Mouse (Mus musculus) retina, postnatal 1 day (tissue): ENCODE measurements around the gene Ociad1.

Experiments used
- DNase-seq: peaks from one replicate; pipeline ENCODE4 v3.0.0-alpha.2; 2012

The Ociad1 gene

DNA sequence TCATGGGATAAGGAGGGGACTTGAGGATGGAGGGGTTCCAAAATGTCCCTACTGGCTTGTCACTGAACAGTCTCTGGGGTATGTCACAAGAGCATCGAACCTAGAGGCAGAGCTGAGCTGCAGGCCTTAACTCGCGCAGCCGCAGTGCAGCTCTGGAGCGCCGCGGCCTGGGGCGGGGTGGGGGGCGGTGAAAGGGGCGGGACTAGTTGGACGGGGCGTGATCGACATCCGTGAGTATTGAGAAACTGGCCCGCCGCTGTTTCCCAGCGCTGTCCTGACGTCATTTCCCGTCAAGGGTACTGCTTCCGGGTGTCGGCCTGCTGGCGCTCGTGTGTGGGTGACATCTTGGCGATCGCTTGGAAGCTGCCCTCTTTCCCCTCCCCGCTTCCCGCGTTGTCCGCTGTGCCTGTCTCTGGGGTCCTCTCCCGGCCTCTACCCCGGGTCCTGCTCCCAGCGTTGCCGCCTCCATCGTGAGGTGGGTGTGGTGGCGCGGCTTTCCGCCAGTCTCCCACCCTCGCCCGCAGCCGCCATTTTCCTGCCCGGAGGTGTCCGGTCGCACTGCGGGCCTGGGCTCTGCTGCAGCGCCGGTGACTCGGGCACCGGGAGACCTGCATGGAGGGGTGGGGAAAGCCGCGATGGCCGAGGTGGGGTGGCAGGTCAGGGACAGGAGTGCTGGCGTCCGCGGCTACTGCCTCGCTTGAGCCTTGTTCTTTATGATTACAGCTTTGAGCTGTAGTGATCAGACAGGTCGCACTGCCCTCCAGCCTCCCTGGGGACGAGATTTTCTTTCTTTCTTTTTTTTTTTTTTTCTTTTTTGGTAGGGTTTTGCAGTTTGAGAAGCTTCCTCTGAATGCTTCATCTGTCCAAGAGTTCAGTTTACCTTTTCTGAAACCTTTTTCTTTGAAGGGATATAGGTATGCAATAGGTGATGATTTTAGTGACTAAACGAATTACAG lies at the start of gene Ociad1:
Gene Ociad1 (plus strand): TSS at position 283 of the 956 bp plus-strand sequence.
- peak; percentile 99 for DNase-seq

DNA sequence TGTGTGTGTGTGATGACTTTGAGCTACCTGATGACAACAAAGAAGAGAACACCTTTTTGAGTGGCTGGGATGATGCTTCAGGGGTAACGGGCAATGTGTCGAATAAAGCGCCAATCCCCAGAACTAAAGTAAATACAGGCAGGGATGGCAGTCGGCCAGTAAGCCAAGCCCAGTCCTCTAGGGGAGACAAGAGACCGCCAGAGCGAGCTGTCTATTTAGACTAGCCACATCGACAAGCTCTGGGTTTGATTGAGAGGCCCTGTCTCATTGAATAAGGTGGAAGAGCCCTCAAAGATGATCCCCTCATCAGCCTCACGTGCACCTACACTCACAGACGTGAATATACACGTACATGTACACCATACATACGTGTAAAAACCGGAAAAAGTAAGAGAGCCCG lies 48.2 kb upstream of the Ociad1 start:
- no peak for DNase-seq

DNA sequence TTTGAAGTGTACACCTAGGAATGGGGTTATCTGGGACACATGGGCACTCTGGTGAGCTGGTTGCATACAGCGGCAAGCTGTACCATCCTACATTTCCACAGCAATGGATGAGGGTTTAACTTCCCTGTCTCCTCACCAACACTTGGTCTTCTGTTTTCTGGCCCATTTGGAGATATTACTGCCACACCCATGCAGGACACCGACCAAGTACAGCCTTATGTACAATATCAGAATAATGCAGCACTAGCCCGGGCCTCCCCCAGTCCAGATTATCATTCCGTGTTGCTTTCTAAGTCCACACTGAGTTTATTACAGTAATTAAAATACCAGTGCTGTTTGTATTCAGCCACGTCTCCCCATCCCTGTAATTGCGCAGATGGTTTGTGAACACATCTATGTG lies 46.2 kb upstream of the Ociad1 start:
- no peak for DNase-seq

DNA sequence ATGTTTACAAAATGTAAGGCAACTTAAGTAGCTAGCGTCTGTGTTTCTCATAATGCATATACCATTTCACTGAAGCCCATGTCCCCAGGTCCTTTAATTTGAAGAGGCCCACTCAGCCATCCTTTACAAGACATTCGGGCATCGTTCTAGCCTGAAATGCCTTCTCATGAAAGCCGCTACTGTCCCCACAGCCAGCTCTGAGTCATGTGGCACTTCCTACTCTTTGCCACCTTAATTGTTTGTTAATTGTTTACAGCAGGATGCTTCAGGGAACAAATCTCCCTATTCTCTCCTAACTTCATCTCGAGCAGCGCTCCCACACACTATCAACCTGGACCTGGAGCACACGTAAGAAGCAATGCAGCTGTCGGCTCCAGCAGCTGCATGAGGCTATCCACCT lies 44.4 kb upstream of the Ociad1 start:
- DNase-seq: peak; percentile 49

DNA sequence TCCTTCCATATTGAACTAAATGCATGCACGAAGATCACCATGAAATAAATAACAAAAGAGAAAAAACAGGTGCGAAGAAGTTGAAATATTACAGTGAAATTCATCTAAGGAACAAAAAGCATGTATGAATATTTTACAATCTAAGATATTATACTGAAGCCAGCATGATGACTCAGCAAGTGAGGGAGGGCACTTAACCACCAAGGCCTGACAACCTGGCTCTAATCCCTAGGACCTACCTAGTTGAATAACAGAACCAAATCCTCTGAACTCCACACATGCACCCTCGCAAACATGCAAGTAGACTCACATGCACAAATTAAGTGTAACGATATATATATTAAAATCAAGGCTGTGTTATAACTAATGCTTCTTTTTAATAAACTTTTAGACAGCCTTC lies 43.2 kb upstream of the Ociad1 start:
- DNase-seq: no peak

DNA sequence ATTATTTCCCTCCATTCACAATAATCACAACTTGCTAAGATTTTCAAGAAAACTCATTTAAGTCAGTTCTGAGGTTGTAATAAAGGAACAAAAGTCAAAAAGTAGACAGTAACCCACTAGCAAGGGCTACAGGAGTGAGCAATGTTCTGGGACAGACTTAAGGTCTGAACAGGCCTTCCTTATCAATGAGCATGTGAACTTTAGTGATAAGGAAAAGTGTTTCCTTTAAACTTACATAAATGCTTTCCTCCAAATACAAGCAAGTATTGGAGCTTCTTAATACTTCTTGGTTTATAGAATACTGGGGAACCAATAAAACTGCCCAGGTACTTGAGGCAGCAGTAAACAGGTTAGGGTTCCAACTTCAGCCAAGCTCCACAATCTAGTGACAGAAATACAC lies 39.8 kb upstream of the Ociad1 start:
- no peak for DNase-seq

DNA sequence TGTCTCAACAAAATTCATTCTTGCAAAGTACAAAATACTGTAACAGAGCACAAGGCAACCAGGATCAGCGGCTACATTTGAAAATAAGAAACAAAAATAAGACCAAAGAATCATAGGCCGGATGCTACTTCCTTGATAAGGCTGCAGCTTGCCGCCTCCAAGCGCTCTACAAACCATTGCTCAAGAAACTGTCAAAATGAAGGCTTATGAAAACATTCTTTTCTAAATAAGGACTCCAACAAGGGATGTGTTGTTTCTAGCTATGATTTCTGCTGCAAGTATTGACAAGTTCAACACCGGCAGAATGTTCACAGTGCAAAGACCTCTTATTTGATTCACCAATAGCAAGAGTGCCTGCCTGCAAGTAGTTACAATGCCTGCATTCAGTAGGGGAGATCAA lies 37.9 kb upstream of the Ociad1 start:
- no peak for DNase-seq

DNA sequence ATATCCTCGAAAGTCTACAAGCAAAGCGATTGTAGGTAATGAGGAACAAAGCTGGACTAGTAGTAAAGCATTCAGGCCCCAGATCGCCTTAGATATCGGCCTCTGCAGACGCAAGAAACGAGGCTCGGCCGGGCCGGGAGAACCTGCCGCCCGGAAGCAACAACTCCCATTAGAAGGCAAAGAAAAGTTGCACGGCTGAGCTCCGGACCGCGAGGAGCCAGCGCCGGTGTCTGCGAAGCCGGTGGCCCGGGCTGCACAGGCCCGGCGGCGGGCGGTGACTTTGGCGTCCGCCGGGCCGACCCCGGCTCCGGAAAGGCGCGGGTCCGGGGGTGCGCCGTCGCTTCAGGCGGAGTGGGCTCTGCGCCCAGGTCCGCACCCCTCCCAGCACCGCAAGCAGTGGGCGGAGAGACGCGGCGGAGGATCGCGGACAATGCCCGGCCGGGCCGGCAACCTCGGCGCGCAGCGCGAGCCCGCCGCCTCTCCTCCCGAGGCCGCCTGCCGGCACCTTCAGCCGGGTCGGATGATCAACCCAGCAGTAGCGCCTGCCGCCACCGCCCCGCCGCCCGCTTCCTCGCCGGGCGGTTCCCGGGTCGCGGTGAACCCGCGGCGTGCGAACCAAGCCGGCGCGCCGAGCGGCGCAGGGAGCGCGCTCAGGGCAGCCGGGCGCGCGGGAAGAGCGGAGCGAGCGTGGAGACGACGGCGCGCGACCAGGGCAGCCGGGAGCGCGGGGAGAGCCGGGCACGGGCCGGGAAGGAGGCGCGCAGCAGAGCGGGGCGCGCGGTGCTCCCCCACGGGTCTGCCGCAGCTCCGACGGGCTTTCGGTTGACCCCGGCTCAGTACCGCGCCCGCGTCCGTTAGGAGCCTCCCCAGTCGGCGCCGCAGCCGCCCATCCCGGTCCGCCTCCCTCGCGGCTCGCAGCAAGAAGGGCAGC lies 37.0 kb upstream of the Ociad1 start:
- DNase-seq: peak; percentile 75

DNA sequence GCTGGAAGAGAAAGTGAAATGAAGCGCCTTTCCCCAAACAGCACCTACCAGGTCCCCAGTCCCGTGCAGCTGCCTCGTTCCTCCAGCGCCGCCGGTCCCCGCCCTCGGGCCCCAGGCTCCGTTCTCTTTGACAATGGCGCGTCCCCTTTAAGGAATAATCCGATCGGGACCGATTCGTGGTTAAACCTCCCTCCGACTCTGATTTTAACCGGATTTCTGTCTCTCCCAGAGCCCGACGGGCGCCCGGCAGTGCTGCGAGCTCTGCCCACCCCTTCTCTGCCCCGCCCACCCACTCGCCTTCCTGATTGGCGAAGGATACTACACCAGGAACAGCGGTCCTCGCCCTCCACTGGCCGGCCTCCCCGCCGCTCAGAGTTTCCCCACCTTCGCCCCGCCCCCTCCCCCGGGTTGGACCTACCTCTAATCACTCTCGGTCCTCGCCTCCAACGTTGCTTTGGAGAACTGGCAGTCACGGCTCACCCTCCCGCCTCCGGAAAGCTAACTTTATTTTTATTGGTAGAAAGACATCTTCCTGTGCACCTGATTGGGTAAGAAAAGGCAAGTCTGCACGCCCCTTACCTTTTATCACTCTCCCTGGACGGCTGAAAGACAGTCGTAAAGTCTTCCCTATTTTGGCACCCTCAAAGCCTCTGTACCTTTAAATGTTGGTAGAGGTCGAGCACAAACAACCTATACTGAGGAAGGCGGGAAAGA lies 36.1 kb upstream of the Ociad1 start, which contains the start of gene Fryl:
Gene Fryl (minus strand): TSS at position 268 of the 714 bp plus-strand sequence.
- DNase-seq: peak; percentile 99

DNA sequence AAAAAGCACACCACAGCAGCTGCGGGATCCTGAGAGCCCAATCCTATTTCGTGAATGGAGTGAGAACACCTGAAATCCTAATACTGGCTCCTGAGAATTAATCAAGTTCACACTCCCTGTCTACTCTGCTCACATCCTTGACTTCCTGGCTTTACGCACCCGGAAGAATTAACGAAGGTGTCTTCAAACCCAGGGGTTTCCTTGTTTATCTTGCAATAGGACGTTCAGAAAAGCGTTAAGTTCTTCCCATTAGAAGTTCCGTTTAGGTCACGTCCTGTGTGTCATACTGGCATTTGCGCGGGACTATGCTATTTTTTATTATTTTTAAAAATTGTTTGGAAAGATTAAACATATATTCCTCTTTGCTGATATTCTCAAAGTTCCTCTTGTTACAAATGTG lies 35.5 kb upstream of the Ociad1 start:
- no peak for DNase-seq

DNA sequence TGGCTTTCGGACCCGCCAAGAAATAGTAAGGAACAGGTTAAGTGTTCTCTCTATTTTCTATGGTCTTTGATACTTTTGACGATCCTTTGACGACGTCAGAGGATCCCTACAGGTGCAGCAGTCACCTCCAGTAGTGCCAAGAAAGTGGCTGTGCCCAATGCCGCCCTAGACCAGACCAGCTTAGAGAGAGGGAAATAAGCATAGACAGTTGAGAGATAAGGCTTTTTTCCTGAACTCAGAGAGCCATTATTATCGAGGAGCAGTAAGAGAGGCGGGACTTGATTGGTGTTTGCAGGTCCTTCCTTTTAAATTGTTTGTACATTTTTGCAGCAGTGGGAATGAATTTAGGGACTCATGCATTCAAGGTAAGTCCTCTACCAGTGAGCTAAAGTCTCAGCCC lies 34.9 kb upstream of the Ociad1 start:
- no peak for DNase-seq

DNA sequence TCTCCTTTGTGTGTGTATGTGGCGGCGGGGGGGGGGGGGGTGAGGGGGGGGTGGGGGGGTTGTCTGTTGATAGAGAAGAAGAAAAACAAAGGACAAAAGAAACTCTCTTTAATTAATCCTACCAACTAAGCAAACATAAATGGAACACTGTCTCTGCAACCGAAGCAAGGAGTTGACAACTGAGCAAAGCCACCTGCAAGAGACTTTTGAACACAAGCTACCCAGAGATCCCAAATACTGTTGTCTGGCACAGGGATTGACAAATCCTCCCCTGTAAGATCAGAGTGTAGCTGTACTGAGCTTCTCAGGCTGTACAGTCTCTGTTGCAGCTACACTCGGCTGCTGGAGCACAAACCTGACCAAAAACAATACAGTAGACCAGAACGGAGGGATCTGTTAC lies 28.5 kb upstream of the Ociad1 start:
- DNase-seq: peak; percentile 86

DNA sequence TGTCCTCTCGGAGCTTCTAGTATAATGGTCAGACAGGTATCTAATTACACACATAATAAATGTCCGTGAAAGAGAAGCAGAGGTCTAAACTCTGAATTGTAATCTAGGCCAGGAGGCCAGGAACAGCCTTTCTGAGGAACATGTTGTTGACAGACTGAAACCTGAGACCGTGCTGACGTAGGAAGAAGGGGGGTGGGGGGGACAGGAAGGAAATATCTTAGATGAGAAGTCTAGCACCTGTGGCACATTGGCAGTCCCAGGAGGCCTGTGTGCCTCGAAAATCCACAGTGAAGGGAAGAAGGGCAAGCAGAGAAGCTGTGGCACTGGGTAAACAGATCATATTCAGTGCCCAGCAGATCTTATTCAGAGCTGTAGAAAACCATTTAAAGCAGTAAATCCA lies 27.1 kb upstream of the Ociad1 start:
- no peak for DNase-seq

DNA sequence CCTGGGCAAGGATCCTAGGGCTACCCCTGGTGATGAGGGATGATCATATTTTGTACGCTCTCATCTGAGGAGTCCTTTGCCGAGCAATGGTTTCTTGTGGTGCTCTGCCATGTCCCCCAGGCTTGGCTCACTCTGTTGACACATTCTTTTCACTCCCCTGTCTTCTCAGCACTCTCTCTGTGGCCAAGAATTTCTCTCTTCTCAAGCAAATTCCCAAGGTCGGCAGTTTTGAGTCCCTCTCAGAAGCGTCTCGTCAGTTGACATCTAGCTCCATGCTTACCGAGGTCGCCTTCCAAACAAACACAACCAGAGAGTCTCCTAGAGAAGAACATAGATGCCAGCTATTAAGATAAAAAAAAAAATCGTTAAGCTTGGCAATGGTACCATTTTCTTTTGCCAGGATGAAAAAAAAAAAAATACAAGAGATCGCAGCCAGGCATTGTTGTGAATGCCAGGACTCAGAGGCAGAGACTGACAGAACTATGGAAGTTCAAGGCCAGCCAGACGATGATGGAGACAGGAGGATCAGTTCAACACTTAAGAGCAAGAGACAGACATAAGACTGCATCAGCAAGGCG lies 23.9 kb upstream of the Ociad1 start:
- DNase-seq: no peak

DNA sequence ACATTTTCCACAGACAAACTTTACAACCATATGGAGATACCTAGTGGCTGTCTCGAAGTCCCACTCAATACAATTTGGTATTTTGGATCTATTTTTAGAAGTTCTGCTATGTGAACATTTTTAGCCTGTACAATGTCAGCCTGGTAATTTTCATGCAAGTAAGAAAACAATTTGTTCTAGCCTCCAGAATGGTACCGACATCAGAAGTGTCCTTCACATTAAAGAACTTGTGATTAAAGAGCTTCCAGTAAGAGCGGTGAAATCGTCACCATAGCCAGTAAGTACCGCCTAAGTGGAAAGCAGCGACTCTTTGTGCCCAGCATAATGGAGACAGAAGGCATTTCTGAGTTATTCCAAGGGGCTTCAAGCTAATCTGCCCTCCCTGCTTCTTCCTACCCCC lies 22.0 kb upstream of the Ociad1 start:
- DNase-seq: no peak

DNA sequence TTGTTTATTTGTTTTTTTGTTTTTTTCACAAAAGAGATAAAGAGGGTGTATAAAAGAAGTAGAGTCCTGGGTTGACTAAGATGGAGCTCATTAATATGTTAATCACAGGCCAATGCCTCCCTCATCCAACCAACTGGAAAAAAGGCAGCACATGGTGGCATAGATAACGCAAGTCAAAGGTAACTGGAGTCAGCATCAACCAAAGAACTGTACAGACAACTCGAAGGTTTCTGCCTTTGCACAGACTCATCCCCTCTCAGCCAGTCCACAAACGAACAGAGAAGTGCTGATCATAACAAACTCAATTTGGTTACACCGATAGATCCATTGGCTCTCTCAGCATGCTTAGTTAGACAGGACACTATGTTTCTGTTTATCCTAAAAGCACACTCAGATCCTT lies 19.4 kb upstream of the Ociad1 start:
- DNase-seq: no peak

DNA sequence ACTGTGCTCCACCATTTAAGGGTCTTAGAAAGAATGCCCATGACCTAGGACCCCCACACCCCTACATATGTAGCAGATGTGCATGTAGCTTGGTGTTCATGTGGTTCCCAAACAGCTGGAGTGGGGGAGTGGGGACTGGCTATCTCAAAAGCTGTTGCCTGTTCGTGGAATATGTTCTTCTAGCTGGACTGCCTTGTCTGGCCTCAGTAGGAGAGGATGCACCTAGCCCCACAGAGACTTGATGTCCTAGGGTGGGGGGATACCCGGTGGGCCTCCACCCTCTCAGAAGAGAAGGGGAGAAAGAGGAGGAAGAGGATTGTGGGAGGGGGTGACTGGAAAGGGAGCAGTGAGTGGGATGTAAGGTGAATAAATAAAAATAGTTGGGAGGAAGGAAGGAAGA lies 17.6 kb upstream of the Ociad1 start:
- no peak for DNase-seq

DNA sequence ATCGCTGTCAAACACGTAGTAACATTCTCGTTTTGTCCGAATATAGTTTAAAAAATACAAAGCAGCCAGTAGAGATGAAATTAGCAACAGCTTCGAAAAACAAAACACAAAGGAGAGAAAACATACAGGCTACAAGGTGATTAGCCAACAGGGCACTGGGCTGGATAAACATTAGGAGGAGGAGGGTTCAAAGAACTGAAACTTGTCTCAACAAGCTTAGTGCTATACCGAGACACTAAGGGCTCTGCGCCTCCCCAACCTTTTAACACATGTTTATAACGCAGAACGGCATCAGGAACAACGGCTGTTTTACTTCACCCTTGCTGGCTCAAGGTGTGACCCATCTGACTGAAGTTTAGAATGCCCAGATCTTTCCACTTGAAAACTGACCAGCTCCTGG lies 13.4 kb upstream of the Ociad1 start:
- no peak for DNase-seq

DNA sequence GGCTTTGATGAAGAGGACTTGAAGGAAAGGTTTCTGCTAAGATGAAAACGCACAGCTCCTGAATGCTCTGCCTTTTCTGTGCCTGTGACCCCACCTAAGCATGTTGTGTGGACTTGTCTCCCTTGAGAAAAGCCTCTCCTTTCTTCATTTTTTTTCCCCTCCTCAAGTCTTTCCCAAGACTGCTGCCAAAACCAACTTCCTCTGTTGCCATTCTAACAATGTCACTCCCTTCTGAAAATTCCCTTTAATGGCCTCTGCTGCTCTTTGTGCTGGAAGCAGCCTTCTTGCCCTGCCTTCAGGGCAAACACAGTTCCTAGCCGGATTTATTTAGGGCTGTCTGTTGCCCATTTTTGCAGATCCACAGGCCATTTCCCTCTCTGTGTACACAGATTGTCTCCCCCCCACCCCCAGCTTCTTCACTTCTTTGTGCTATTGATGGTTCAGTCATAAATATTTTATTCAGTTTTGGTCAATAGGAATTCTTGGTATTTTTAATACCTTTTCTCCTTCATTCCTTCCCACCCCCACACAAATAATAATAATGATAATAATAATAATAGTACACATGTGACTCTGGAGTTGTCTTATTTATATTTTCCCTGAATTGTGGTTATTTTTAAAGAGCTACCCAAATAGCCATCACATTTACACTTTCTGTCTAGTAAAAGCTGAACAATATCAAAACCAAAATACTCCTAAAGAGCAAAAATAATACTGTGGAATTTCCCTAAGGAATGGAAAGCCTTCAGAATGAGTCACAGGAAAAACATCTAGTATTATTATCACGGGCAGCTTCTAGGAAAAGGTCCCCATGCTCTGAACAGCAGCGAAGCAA lies 12.6 kb upstream of the Ociad1 start:
- no peak for DNase-seq

DNA sequence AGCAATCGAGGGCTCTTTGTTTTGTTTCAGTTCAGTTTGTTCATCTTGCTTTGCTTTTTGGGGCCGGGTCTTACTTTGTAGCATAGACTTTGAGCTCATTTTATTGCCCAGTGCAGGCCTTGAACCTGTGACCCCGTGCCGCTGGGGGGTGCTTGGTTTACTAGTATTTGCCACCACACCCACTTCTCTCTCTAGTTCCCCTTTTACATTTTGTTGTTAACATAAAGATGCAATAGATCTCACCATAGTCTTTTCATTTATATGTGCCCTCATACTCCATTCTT lies 12.1 kb upstream of the Ociad1 start:
- DNase-seq: no peak

DNA sequence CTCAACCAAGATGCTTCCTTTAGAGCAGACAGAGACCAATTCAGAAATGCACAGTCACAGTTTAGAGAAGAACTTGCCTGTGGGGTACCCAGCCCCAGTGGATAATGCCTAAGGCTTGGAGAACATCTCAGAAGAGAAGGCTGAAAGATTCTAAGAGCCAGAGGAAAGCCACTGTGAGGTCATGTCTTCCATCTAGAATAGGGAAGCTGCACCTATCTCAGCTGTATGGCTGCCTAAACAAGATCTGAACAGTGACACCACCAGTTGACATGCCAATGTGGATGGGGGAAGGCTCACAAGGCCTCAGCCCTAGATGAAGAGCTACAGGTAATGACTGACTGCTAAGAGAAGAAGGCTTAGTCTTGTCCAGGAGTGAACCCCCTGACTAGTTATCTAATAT lies 8.5 kb upstream of the Ociad1 start:
- no peak for DNase-seq

DNA sequence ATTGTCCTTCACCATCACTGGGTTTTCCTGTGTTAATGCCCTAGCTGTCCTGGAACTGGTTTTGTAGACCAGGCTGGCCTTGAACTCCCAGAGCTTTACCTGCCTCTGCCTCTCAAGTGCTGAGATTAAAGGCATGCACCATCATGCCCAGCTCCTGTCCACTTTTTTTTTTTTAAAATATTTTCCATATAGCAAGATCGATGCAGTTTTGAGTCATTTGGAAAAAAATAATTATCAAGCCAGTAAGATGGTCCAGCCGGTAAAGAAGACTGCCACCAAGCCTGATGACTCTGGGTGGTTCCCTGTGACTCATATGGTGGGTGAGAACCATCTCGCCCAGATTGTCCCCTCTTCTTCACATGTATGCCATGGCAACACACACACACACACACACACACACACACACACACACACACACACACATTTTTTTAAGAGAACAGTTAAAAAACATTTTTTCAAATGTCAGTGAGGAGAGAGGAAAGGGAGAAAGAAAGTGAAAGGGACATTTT lies 7.1 kb upstream of the Ociad1 start:
- no peak for DNase-seq
